Mouse (Mus musculus) adipocyte (in vitro differentiated cells): Measurements from ENCODE around the gene Cd3g.

Source experiments
- DNase-seq: peaks from one replicate; pipeline ENCODE4 v3.0.0-alpha.2; 2016; ENCODE audit warnings: low spot score

Cd3g gene

GRCm38 (mm10) chr9:44980242-44980641, at the start of gene Cd3g:
Cd3g (minus strand) TSS chr9:44980431.
- no peak for DNase-seq

- no peak for DNase-seq
Measured at GRCm38 (mm10) chr9:45027376-45027775, 47.1 kb upstream of the Cd3g start.

- no peak for DNase-seq
Measured at GRCm38 (mm10) chr9:45024187-45024586, 44.0 kb upstream of the Cd3g start.

- DNase-seq, result no peak
Measured at GRCm38 (mm10) chr9:45023638-45024037, 43.4 kb upstream of the Cd3g start.

- peak; percentile 70 for DNase-seq
Measured at GRCm38 (mm10) chr9:45022800-45023199, 42.6 kb upstream of the Cd3g start.

GRCm38 (mm10) chr9:45018031-45018430, 37.8 kb upstream of the Cd3g start:
- no peak for DNase-seq

- no peak for DNase-seq
Measured at GRCm38 (mm10) chr9:45015841-45016240, 35.6 kb upstream of the Cd3g start.

GRCm38 (mm10) chr9:45014879-45015278, 34.6 kb upstream of the Cd3g start:
- no peak for DNase-seq

GRCm38 (mm10) chr9:45011291-45011690, 31.1 kb upstream of the Cd3g start:
- no peak for DNase-seq

GRCm38 (mm10) chr9:45010461-45010860, 30.2 kb upstream of the Cd3g start:
- DNase-seq, result no peak

- DNase-seq, result no peak
Measured at GRCm38 (mm10) chr9:45009180-45010078, 29.2 kb upstream of the Cd3g start, which contains the start of gene Cd3e. Cd3e (minus strand) TSS chr9:45009627.

GRCm38 (mm10) chr9:45008342-45008741, 28.1 kb upstream of the Cd3g start:
- DNase-seq, result no peak

GRCm38 (mm10) chr9:45007404-45007803, 27.2 kb upstream of the Cd3g start:
- no peak for DNase-seq

GRCm38 (mm10) chr9:45000249-45000648, 20.0 kb upstream of the Cd3g start:
- DNase-seq, result no peak

- no peak for DNase-seq
Measured at GRCm38 (mm10) chr9:44999776-45000175, 19.5 kb upstream of the Cd3g start.

- no peak for DNase-seq
Measured at GRCm38 (mm10) chr9:44999171-44999570, 18.9 kb upstream of the Cd3g start.

- DNase-seq, result no peak
Measured at GRCm38 (mm10) chr9:44998138-44998537, 17.9 kb upstream of the Cd3g start.

- DNase-seq, result no peak
Measured at GRCm38 (mm10) chr9:44996590-44996989, 16.4 kb upstream of the Cd3g start.

GRCm38 (mm10) chr9:44994962-44995361, 14.7 kb upstream of the Cd3g start:
- no peak for DNase-seq

- DNase-seq, result no peak
Measured at GRCm38 (mm10) chr9:44993268-44993667, 13.0 kb upstream of the Cd3g start.

GRCm38 (mm10) chr9:44992271-44992670, 12.0 kb upstream of the Cd3g start:
- peak; percentile 21 for DNase-seq

- DNase-seq, result no peak
Measured at GRCm38 (mm10) chr9:44991821-44992220, 11.6 kb upstream of the Cd3g start.

- no peak for DNase-seq
Measured at GRCm38 (mm10) chr9:44986976-44987375, 6.7 kb upstream of the Cd3g start.
